Mouse (Mus musculus) spleen, adult 2 months (tissue): ENCODE data around the gene Mcidas.

Experiments used
- CTCF ChIP-seq: fragments of 200-500 bp; IDR thresholded peaks from 2 replicates; pipeline ENCODE4 v1.5.1; 2011; ENCODE audit warnings: mild to moderate bottlenecking, inconsistent platforms; ENCODE audit not compliant: insufficient read depth, insufficient read length, insufficient replicate concordance; ENCODE audit errors: extremely low read depth
- POLR2A ChIP-seq: fragments of 200-500 bp; IDR thresholded peaks from 2 replicates; pipeline ENCODE4 v1.6.1; 2011; ENCODE audit warnings: low read depth, low read length, inconsistent platforms

DNA sequence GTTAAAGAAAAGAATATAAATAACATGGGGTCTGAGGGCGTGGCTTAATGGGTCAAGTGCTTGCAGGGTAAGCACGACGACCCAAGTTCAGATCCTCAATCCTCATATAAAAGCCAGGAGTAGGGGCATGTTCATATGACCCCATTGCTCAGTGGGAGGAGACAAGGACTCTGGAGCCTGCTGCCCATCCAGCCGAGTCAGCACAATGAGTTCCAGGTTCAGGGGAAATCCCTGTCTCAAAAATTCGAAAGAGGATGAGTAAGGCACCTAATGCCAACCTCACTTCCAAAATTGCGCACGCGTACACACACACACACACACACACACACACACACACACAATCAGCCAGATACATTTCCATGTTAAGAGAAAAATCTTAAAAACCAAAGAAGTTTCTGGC is 28.8 kb downstream of the Mcidas start:
- TF ChIP-seq POLR2A (no peak), CTCF (no peak)
